Mouse (Mus musculus) heart, postnatal 36 days (tissue): ENCODE results near the gene Epdr1. TPM values are rescaled to one million over a fixed set of nuclear protein-coding genes. Genes with fewer than 3 reads are reported as not detected.
"Not testable (repeated sequence)": the region's sequence is repeated elsewhere in the genome, so short reads cannot be mapped to it uniquely, and the experiment has no call there.

Experiments
- DNase-seq, 2 experiments: peaks; one replicate each; pipeline ENCODE4 v3.0.0; 2021 to 2022
- intact Hi-C: fragments of 180-260 bp; cut with DNase I; formaldehyde crosslinking; loops from one replicate; pipeline ENCODE4 v1.15.1; 2025
- total RNA-seq, 2 experiments: library from RNA; stranded (reverse); gene quantifications; 2 replicates each; pipeline ENCODE4 v1.2.3; 2021

The Epdr1 gene
- total RNA-seq, 2 experiments from 2014 or later, result 18.1 to 20.4 TPM

- DNase-seq, result no peak
- intact Hi-C loops, result no loop called here
Measured at GRCm38 (mm10) chr13:19612348-19612747, 7.4 kb downstream of the Epdr1 start.

- intact Hi-C loops, result no loop called here
- DNase-seq, result no peak
Measured at GRCm38 (mm10) chr13:19608120-19608519, 11.6 kb downstream of the Epdr1 start.

GRCm38 (mm10) chr13:19604916-19605315 lies 14.8 kb downstream of the Epdr1 start:
- no peak for DNase-seq
- intact Hi-C loops, result no loop called here

- no peak for DNase-seq
- intact Hi-C loops, result no loop called here
Measured at GRCm38 (mm10) chr13:19603719-19604118, 16.0 kb downstream of the Epdr1 start.

- intact Hi-C loops, result no loop called here
- DNase-seq, result no peak
Measured at GRCm38 (mm10) chr13:19602531-19602930, 17.2 kb downstream of the Epdr1 start.

- DNase-seq, result no peak
- intact Hi-C loops, result no loop called here
Measured at GRCm38 (mm10) chr13:19599242-19599641, 20.5 kb downstream of the Epdr1 start.

GRCm38 (mm10) chr13:19595141-19595540 lies 24.6 kb downstream of the Epdr1 start:
- intact Hi-C loops, result no loop called here
- DNase-seq, result no peak

- intact Hi-C loops, result no loop called here
- DNase-seq, result no peak
Measured at GRCm38 (mm10) chr13:19590996-19591759, 28.5 kb downstream of the Epdr1 start.

- intact Hi-C loops, result no loop called here
- DNase-seq, result no peak
Measured at GRCm38 (mm10) chr13:19575947-19576346, 43.8 kb downstream of the Epdr1 start.

GRCm38 (mm10) chr13:19574723-19575122 lies 45.0 kb downstream of the Epdr1 start:
- intact Hi-C loops, DNase-seq: not testable (repeated sequence)

- intact Hi-C loops, result not testable (repeated sequence)
Measured at GRCm38 (mm10) chr13:19570166-19570565, 49.6 kb downstream of the Epdr1 start.

GRCm38 (mm10) chr13:19562510-19562909 lies 57.2 kb downstream of the Epdr1 start:
- no peak for DNase-seq
- intact Hi-C loops, result no loop called here

More at GRCm38 (mm10) chr13:19570166-19570565, 49.6 kb downstream of the Epdr1 start:
- DNase-seq, result not testable (repeated sequence)

GRCm38 (mm10) chr13:19555391-19555790 lies 64.3 kb downstream of the Epdr1 start:
- DNase-seq, result no peak
- intact Hi-C loops, result no loop called here

Other genes starting within 250 kb of the Epdr1 start
- 10 to 100 TPM; 15.1 to 17.8 TPM for gene Stard3nl, start 224.1 kb downstream of the Epdr1 start, total RNA-seq
- under 1 TPM; 0.16 to 0.58 TPM for gene Sfrp4, start 3.2 kb upstream of the Epdr1 start, total RNA-seq
- under 1 TPM in 1 of 2 experiments, not detected in 1; 0.25 TPM for gene Nme8, start 77.9 kb upstream of the Epdr1 start, total RNA-seq
- under 1 TPM in 1 of 2 experiments, not detected in 1; 0.33 TPM for gene Gpr141, start 204.3 kb upstream of the Epdr1 start, total RNA-seq